Mouse (Mus musculus) hindbrain, embryonic 12.5 days (tissue): ENCODE results near the gene Adgrb3. TPM values are rescaled to one million over a fixed set of nuclear protein-coding genes. Genes with fewer than 3 reads are reported as not detected.
"Not testable (repeated sequence)": the region's sequence is repeated elsewhere in the genome, so short reads cannot be mapped to it uniquely, and the experiment has no call there.

Source experiments
- ATAC-seq: fragments of 200-750 bp; cut with Nextera tagmentation; 2 replicates; pipeline ENCODE4 v1.8.0; 2017; ENCODE audit warnings: moderate TSS enrichment; ENCODE audit not compliant: low FRiP score
- H3K27ac ChIP-seq: fragments of 300-500 bp; sonication (generic); 2 replicates; pipeline ENCODE4 v1.5.1; 2016; ENCODE audit warnings: mild to moderate bottlenecking
- H3K27me3 ChIP-seq: fragments of 300-500 bp; sonication (generic); 2 replicates; pipeline ENCODE4 v1.6.1; 2016; ENCODE audit warnings: mild to moderate bottlenecking
- H3K36me3 ChIP-seq: fragments of 300-500 bp; sonication (generic); 2 replicates; pipeline ENCODE4 v1.6.1; 2016; ENCODE audit warnings: mild to moderate bottlenecking
- H3K4me1 ChIP-seq: fragments of 300-500 bp; sonication (generic); 2 replicates; pipeline ENCODE4 v1.6.1; 2016
- H3K4me2 ChIP-seq: fragments of 300-500 bp; sonication (generic); replicated peaks from 2 replicates; pipeline ENCODE4 v1.6.1; 2016; ENCODE audit warnings: mild to moderate bottlenecking
- H3K4me3 ChIP-seq: fragments of 300-500 bp; sonication (generic); 2 replicates; pipeline ENCODE4 v1.5.1; 2016; ENCODE audit warnings: mild to moderate bottlenecking
- H3K9ac ChIP-seq: fragments of 300-500 bp; sonication (generic); 2 replicates; pipeline ENCODE4 v1.6.1; 2016; ENCODE audit warnings: mild to moderate bottlenecking, moderate library complexity
- H3K9me3 ChIP-seq: fragments of 300-500 bp; sonication (generic); replicated peaks from 2 replicates; pipeline ENCODE4 v1.6.1; 2016; ENCODE audit warnings: mild to moderate bottlenecking
- WGBS: fragments of 180-500 bp; shearing (Covaris S2); methylation state at CpG from one replicate; pipeline ENCODE4 v1.1.7; 2016; 5-methylcytosine and 5-hydroxymethylcytosine counted together
- polyA plus RNA-seq: library from polyadenylated mRNA; unstranded; fragments of >200 nt; fragmentation: Nextera tagmentation; extraction: Ambion mirVana; gene quantifications from 2 replicates; pipeline ENCODE4 v1.2.1, GENCODE M21; 2016

Adgrb3 gene
- polyA plus RNA-seq, 1 experiment from 2014 or later: 22.4 TPM

DNA sequence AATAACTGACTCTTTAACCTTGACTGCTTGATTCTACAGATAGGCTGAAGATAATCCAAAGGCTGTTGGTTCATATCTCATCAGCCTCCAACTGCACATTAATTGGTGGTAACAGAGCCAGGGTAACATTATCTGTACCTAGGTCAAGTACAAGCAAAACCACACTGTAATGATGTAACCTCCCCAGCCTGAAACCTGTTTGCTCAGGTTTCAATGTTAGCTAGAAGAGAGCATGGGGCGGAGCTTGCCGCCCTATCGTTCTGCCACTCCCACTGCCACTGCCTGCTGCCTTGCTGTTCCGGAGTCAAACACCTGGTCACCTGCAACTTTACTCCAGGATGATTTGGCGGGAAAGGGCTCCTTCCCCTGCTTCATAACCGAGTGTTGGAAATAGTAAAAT, 765.5 kb downstream of the Adgrb3 start:
- Histone ChIP-seq H3K27me3 (no peaks in the 10 kb centered on the region), H3K4me1 (no peaks in the 10 kb centered on the region), H3K27ac (no peak overlapping the region), H3K9me3 (no peaks in the 10 kb centered on the region), H3K36me3 (no peaks in the 10 kb centered on the region), H3K9ac (no peak overlapping the region), H3K4me2 (no peak overlapping the region), H3K4me3 (no peak overlapping the region)
- ATAC-seq: no peak
- WGBS: 37% methylated on average over 6 of the region's 6 CpGs

DNA sequence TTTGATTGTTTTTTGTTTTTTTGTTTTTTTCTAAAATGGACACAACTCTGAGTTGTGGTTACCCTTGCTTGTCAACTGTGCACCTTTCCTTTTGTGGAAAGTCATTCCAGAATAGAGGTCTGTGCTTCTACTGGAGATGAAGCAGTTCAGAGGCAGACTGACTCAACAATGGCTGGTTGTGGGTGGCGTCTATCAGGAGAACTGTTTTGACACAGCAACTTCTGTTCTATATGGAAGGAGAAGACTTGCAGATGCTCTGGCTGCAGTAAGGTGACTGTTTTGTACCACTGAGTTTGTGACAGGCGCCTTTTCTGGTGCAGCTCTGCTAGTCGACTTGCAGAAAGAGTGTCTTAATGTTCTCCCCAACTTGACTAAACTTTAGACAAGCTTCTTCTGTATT, 768.6 kb downstream of the Adgrb3 start:
- WGBS: 89% methylated on average over 3 of the region's 3 CpGs
- no peaks in the 10 kb centered on the region for H3K36me3 ChIP-seq
- no peak for ATAC-seq

DNA sequence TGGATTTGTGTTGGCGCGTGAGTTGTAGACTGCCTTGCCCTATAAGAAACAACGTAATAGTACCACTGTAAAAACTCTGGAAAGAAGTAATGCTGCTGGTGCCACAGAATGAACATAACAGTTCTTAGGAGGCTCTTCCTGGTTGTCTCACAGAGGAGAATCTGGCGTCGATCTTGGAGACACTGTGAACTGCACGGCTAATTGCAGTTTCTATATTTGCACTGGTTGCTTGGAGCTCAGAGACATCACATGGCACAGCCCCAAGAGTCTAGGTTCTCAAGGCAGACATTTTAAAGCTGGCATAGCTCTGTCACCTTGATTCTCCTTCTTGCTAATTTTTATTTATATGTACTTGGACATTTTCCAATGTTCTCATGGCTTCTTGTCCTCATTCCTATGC, 769.3 kb downstream of the Adgrb3 start:
- Histone ChIP-seq H3K9ac (no peak overlapping the region), H3K4me2 (no peak overlapping the region), H3K4me1 (no peaks in the 10 kb centered on the region), H3K9me3 (no peaks in the 10 kb centered on the region), H3K27ac (no peak overlapping the region), H3K36me3 (no peaks in the 10 kb centered on the region), H3K27me3 (no peaks in the 10 kb centered on the region), H3K4me3 (no peak overlapping the region)
- no peak for ATAC-seq
- 95% methylated on average over 6 of the region's 6 CpGs for WGBS

More for the DNA sequence above, 768.6 kb downstream of the Adgrb3 start:
- Histone ChIP-seq H3K27ac (no peak overlapping the region), H3K9me3 (no peaks in the 10 kb centered on the region), H3K9ac (no peak overlapping the region), H3K27me3 (no peaks in the 10 kb centered on the region), H3K4me1 (no peaks in the 10 kb centered on the region), H3K4me2 (no peak overlapping the region), H3K4me3 (no peak overlapping the region)

DNA sequence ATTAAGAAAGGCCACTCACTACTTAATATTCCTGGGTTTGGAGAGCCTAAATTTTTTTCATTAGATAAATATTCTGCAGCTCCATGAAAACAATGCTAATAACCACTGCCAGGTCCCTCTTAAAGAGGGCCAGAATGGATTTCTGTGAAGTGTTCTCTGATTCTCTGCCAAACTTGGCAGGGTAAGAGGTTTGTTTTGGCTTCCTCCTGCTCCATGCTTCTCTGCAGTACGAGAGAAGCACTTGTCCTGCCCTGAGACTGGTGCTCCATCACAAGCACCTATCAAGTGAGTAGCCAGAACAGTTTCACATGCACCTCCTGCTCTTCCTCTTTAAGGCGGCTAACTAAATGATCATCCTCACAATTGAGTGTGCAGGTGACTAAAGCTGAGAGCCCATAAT, 771.9 kb downstream of the Adgrb3 start:
- no peaks in the 10 kb centered on the region for H3K36me3 ChIP-seq

DNA sequence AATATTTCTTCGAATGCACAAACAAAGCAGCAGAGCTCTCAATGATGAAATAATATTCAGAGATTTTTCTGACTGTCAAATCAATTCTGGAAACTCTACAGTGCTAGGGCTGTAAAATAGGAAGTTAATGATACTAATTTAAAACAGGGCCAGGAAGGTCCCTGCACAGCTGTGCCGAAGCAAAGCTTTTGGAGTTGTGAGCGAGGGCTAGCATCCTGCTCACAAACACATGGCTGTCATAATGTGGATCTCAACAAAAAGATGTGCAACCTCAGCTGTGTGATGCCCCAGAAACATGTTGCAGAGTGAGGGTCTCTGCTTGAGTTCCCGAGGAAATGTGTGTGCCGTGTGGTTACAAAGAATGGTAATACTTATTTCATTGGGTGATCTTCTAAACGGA, 772.3 kb downstream of the Adgrb3 start:
- Histone ChIP-seq H3K4me1 (no peaks in the 10 kb centered on the region), H3K4me3 (no peak overlapping the region), H3K27ac (no peak overlapping the region), H3K9me3 (no peaks in the 10 kb centered on the region), H3K36me3 (no peaks in the 10 kb centered on the region), H3K4me2 (no peak overlapping the region), H3K9ac (no peak overlapping the region), H3K27me3 (no peaks in the 10 kb centered on the region)
- no peak for ATAC-seq
- WGBS: 86% methylated on average over 6 of the region's 6 CpGs

More for the DNA sequence above, 771.9 kb downstream of the Adgrb3 start:
- 77% methylated on average over 2 of the region's 2 CpGs for WGBS
- no peak overlapping the region for H3K4me3 ChIP-seq
- no peak overlapping the region for H3K27ac ChIP-seq
- no peak overlapping the region for H3K9ac ChIP-seq
- no peaks in the 10 kb centered on the region for H3K9me3 ChIP-seq
- H3K4me1 ChIP-seq: no peaks in the 10 kb centered on the region
- ATAC-seq: no peak
- no peaks in the 10 kb centered on the region for H3K27me3 ChIP-seq
- no peak overlapping the region for H3K4me2 ChIP-seq

DNA sequence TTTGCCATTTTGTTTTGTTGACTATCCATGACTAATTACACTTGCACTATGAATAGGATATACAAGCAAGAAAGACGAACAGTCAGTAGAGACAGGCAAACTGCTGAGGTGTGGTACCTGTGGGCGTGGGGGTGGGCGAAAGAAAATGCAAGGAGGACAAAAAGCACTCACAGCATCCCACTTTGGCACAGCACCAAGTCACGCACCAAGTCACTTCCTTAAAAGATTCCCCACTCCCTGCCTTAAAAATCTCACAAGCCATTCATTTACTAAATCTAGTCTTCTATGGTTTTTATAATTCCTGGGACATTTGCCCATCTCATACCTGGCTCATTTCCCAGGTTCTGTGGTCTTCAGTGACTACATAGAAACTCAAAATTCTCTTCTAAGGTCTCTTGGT, 787.4 kb downstream of the Adgrb3 start:
- Histone ChIP-seq H3K9me3 (no peaks in the 10 kb centered on the region), H3K4me3 (no peak overlapping the region), H3K9ac (no peak overlapping the region), H3K27ac (no peak overlapping the region), H3K27me3 (no peaks in the 10 kb centered on the region), H3K4me2 (no peak overlapping the region), H3K36me3 (no peaks in the 10 kb centered on the region), H3K4me1 (no peaks in the 10 kb centered on the region)
- ATAC-seq: no peak
- WGBS: 78% methylated on average over 4 of the region's 4 CpGs

DNA sequence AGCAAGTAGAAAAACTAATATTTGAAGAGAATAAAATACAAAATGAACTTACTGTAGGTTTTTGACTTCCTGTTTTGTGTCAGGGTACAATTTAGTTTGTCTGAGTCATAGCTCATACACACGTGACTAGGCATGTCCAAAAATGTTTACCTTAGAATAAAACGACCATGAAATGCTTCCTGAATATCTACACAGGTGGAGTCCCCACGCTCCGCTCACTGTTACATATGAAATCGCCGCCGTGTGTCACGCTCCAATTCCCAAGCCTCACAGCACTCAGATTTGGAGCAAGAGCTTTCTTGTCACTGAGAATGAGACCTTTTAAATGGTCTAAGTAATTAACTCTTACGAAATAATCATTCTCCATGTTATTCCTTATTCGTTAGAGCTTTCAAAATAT, 795.3 kb downstream of the Adgrb3 start:
- peaks cover 7% of the 10 kb centered on the region for H3K4me1 ChIP-seq
- ATAC-seq: peak; percentile 62; the same call in 1 of the 2 replicates
- no peaks in the 10 kb centered on the region for H3K36me3 ChIP-seq
- no peaks in the 10 kb centered on the region for H3K9me3 ChIP-seq
- 71% methylated on average over 10 of the region's 10 CpGs for WGBS
- no peak overlapping the region for H3K4me3 ChIP-seq
- H3K27me3 ChIP-seq: no peaks in the 10 kb centered on the region
- H3K9ac ChIP-seq: no peak overlapping the region
- H3K27ac ChIP-seq: no peak overlapping the region
- no peak overlapping the region for H3K4me2 ChIP-seq

DNA sequence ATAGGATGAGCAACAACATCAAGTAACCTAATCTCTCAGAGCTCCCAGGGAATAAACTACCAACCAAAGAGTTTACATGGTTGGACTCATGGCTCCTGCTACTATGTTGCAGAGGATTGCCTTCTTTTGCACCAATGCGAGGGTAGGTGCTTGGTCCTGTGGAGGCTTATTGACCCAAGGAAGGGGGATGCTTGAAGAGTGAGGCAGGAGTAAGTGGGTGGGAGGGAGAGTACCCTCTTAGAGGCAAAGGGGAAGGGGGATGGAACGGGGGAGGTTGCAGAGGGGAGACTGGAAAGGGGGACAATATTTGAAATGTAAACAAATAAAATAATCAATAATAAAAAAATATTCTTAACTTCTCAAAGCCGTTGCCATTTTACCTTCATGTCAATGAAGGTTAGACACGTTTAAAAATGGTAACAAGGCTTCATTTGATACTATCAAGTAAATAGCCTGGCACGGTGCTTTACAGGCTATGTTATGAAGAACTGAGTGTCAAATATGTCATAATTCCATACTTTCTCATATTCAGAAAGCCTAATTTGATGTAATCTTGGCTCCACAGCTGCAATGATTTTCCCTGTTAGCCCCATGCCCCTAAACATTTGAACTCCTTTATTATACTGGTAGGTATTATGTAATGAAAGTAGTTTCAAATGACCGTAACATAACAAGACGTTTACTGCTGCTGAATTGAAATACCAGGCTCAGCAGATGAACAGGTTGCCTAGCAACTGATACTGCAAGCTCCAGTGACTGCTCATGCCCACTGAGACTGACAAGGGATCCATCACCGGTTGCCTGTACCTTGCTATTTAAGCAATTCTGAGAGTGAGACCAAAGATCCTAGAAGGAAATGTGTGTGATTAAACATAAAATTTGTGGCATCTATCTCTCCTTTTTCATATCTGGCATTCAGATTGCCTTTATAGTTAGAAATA, 796.1 kb downstream of the Adgrb3 start:
- H3K9ac ChIP-seq: no peak overlapping the region
- H3K27ac ChIP-seq: 0 out of 2 replicates have a peak overlapping the region, but pooled peaks have one; percentile 40
- H3K9me3 ChIP-seq: no peaks in the 10 kb centered on the region
- no peak overlapping the region for H3K4me3 ChIP-seq
- 45% methylated on average over 8 of the region's 8 CpGs for WGBS
- peak; percentile 94 for ATAC-seq
- H3K4me1 ChIP-seq: peaks cover 7% of the 10 kb centered on the region
- no peaks in the 10 kb centered on the region for H3K36me3 ChIP-seq
- H3K27me3 ChIP-seq: no peaks in the 10 kb centered on the region
- H3K4me2 ChIP-seq: peak overlapping the region; percentile 17; the same call in 1 of the 2 replicates

DNA sequence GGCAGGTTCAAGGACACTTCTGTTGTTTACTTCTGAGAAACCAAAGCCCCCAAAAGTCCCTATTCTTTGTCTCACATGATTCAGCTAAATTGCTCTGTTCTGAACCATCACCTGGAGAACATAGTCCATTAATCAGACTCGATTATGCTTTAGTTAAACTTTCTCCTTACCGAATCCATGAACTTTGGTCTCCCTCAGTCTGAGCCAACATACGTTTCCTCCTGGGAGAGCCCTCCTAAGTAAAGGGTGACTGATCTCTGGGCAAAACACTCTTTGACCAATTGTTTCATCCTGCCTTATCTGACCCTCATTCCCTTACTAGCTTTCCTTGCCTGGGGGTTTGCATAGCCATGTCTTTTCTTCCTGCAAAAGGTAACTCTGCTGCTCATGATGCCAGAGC, 806.4 kb downstream of the Adgrb3 start:
- no peaks in the 10 kb centered on the region for H3K27me3 ChIP-seq
- H3K9ac ChIP-seq: no peak overlapping the region
- H3K36me3 ChIP-seq: no peaks in the 10 kb centered on the region
- H3K4me3 ChIP-seq: no peak overlapping the region
- no peak for ATAC-seq
- H3K9me3 ChIP-seq: no peaks in the 10 kb centered on the region
- 84% methylated on average over 3 of the region's 3 CpGs for WGBS
- H3K27ac ChIP-seq: no peak overlapping the region
- no peak overlapping the region for H3K4me2 ChIP-seq
- H3K4me1 ChIP-seq: no peaks in the 10 kb centered on the region

DNA sequence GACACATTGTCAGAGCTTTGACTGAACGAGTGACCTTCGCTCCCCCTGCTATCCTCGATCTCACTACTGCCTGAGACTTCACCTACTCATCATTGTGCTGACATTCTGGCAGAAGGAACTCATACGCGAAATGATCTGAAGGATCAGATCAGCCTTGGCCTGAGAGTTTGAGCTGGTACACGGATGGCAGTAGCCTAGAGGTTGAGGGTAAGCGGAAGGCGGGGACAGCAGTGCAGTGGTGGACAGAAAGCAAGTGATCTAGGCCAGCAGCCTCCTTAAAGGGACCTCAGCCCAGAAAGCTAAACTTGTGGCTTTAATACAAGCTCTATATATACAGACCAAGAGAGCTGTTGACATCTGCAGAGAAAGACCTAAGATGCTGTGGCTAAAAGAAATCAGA, 811.7 kb downstream of the Adgrb3 start:
- H3K9me3 ChIP-seq, H3K9ac ChIP-seq, H3K36me3 ChIP-seq, H3K4me1 ChIP-seq, H3K27me3 ChIP-seq, H3K27ac ChIP-seq, H3K4me3 ChIP-seq, ATAC-seq, H3K4me2 ChIP-seq: not testable (repeated sequence)
- WGBS: 82% methylated on average over 8 of the region's 8 CpGs
